Mouse (Mus musculus) hindbrain, embryonic 16.5 days (tissue): ENCODE measurements around the gene Phtf1. TPM values are rescaled to one million over a fixed set of nuclear protein-coding genes. Genes with fewer than 3 reads are reported as not detected.

Experiments used
- ATAC-seq: fragments of 200-750 bp; cut with Nextera tagmentation; 2 replicates; pipeline ENCODE4 v1.8.0; 2017; ENCODE audit warnings: moderate TSS enrichment, moderate library complexity
- H3K27ac ChIP-seq: fragments of 300-500 bp; sonication (generic); 2 replicates; pipeline ENCODE4 v1.5.1; 2014; ENCODE audit warnings: low read depth, mild to moderate bottlenecking, control low read depth, low read length, moderate library complexity
- H3K27me3 ChIP-seq: fragments of 300-500 bp; sonication (generic); replicated peaks from 2 replicates; pipeline ENCODE4 v1.6.1; 2014; ENCODE audit warnings: low read length; ENCODE audit not compliant: control insufficient read depth, insufficient read depth
- H3K36me3 ChIP-seq: fragments of 300-500 bp; sonication (generic); 2 replicates; pipeline ENCODE4 v1.6.1; 2014; ENCODE audit warnings: mild to moderate bottlenecking, low read length, moderate library complexity, mixed read lengths; ENCODE audit not compliant: control insufficient read depth, insufficient read depth
- H3K4me1 ChIP-seq: fragments of 300-500 bp; sonication (generic); 2 replicates; pipeline ENCODE4 v1.6.1; 2014; ENCODE audit warnings: low read depth, low read length; ENCODE audit not compliant: control insufficient read depth, insufficient read depth
- H3K4me2 ChIP-seq: fragments of 300-500 bp; sonication (generic); 2 replicates; pipeline ENCODE4 v1.6.1; 2014; ENCODE audit warnings: mild to moderate bottlenecking, low read length, control low read depth, moderate library complexity
- H3K4me3 ChIP-seq: fragments of 300-500 bp; sonication (generic); 2 replicates; pipeline ENCODE4 v1.5.1; 2014; ENCODE audit warnings: mild to moderate bottlenecking, low read length, control low read depth, moderate library complexity
- H3K9ac ChIP-seq: fragments of 300-500 bp; sonication (generic); 2 replicates; pipeline ENCODE4 v1.6.1; 2014; ENCODE audit warnings: low read depth, mild to moderate bottlenecking, control low read depth, low read length, moderate library complexity
- H3K9me3 ChIP-seq: fragments of 300-500 bp; sonication (generic); 2 replicates; pipeline ENCODE4 v1.6.1; 2014; ENCODE audit warnings: mild to moderate bottlenecking, low read length, moderate library complexity; ENCODE audit not compliant: control insufficient read depth
- WGBS: fragments of 180-500 bp; shearing (Covaris S2); extraction: QIAGEN DNeasy Blood & Tissue Kit; methylation state at CpG from one replicate; pipeline ENCODE4 v1.1.7; 2014; 5-methylcytosine and 5-hydroxymethylcytosine counted together
- polyA plus RNA-seq: library from polyadenylated mRNA; unstranded; fragments of >200 nt; fragmentation: Nextera tagmentation; extraction: Ambion mirVana; gene quantifications from 2 replicates; pipeline ENCODE4 v1.2.1, GENCODE M21; 2015

Gene Phtf1
- polyA plus RNA-seq = 19.4 and 22.3 TPM in 2 replicates

DNA sequence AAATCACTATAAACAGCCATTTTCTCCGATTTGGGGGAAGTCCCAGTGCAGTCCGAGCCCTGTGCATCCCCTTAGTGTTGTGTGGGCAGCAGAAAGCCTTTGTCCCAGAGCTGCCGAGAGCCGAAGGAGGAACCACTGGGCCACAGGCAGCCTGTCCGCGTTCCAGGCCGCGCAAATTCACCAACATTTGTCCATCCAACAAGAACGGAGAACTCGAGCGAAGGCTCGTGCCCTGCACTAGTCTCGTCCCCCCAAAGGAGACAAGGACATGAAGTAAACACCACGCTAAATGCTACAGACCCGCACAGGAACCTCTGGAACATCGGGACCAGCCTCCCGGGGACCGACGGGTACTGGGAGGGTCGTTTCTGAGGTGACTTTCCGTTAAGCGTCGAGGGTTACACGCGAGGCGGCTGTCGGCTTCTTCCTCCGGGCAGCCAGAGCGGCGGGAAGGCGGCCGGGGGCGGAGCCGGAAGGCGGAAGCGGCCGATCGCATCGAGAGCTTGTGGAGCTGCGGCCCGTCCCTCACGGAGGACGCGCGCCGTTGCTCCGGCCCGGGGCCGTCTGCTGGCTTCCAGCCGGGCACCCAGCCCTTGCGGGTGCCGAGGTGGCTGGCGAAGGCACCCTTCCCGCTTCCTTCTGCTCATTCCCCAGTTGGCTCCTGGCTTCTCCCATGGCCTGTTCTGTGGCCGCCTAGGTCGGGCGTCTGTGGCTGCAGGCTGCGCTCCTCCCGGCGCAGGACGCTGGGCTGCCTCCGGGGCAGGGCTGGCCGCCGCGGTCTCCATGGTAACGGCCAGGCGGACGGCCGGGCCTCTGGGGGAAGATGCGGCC, at the start of gene Phtf1:
Gene Phtf1 (plus strand): TSS at position 250 of the 831 bp plus-strand sequence.
- Histone ChIP-seq H3K36me3 (peaks cover 2% of the 10 kb centered on the region; the same call in 1 of the 2 replicates), H3K4me2 (peak within 1 kb of the TSS; percentile 86), H3K4me3 (peak within 1 kb of the TSS; percentile 95), H3K9ac (peak within 1 kb of the TSS; percentile 100), H3K9me3 (no peaks in the 10 kb centered on the region), H3K27ac (peak within 1 kb of the TSS; percentile 99), H3K27me3 (no peaks in the 10 kb centered on the region), H3K4me1 (peaks cover 12% of the 10 kb centered on the region)
- under 1% methylated on average over 57 of the region's 70 CpGs for WGBS
- ATAC-seq = peak; percentile 97

DNA sequence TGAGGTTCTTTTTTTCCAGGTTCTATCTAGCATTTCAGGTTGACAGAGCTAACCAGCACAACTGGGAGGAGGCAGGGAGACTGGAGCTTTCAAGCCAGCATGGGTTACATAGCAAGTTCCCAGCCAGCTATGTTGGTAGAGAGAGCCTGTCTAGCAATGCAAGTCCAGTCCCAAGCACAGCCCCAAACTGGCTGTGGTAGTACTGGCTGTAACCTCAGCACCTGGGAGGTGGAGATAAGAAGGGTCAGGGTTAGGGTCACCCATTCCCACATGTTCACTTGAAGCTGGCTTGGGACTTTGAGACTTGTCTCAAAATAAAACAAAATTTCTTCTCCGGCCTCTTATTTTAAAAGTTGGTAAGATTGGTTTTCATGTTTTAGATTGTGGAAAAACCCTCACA, 47.8 kb upstream of the Phtf1 start:
- no peak overlapping the region for H3K27ac ChIP-seq
- H3K4me2 ChIP-seq = no peak overlapping the region
- H3K4me1 ChIP-seq = peaks cover 11% of the 10 kb centered on the region
- no peak for ATAC-seq
- no peaks in the 10 kb centered on the region for H3K36me3 ChIP-seq
- no peaks in the 10 kb centered on the region for H3K27me3 ChIP-seq
- H3K9me3 ChIP-seq = no peaks in the 10 kb centered on the region
- no peak overlapping the region for H3K9ac ChIP-seq
- H3K4me3 ChIP-seq = no peak overlapping the region
- WGBS = 94% methylated on average over 1 of the region's 1 CpGs

GRCm38 (mm10) chr3:103925302-103925701, 42.6 kb upstream of the Phtf1 start:
- no peak overlapping the region for H3K27ac ChIP-seq
- ATAC-seq = no peak

DNA sequence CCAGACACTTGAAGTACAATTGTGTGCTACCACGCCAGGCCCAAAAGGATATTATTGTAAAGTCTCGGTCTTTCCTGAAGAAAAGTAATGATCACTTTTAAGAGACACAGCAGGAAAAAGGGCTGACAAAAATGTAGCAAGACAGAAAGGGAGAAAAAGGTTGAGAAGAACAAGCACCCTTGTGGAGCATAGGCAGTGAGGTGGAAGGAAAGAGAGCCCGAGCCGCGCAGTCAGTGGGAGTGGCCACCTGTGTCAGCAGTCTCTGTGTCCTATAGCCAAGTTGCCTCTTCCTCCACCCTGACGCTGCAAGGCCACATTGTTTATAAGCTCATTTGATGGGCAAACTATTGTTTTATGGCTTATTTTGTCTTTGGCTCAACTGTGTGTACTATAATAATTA, 40.4 kb upstream of the Phtf1 start:
- Histone ChIP-seq H3K4me2 (0 out of 2 replicates have a peak overlapping the region, but pooled peaks have one; percentile 1), H3K27ac (no peak overlapping the region), H3K9ac (no peak overlapping the region), H3K4me3 (no peak overlapping the region), H3K9me3 (no peaks in the 10 kb centered on the region), H3K27me3 (no peaks in the 10 kb centered on the region), H3K4me1 (peaks cover 6% of the 10 kb centered on the region), H3K36me3 (no peaks in the 10 kb centered on the region)
- 0 out of 2 replicates have a peak, but pooled peaks have one; percentile 58 for ATAC-seq
- 35% methylated on average over 6 of the region's 6 CpGs for WGBS

More at GRCm38 (mm10) chr3:103925302-103925701, 42.6 kb upstream of the Phtf1 start:
- Histone ChIP-seq H3K4me2 (no peak overlapping the region), H3K4me3 (no peak overlapping the region), H3K27me3 (no peaks in the 10 kb centered on the region), H3K9ac (no peak overlapping the region), H3K9me3 (no peaks in the 10 kb centered on the region), H3K36me3 (no peaks in the 10 kb centered on the region), H3K4me1 (peaks cover 6% of the 10 kb centered on the region)
- WGBS = 72% methylated on average over 3 of the region's 3 CpGs

GRCm38 (mm10) chr3:103944794-103945562, 22.9 kb upstream of the Phtf1 start:
- no peak overlapping the region for H3K4me3 ChIP-seq
- 51% methylated on average over 1 of the region's 1 CpGs for WGBS
- no peaks in the 10 kb centered on the region for H3K36me3 ChIP-seq
- H3K4me2 ChIP-seq = no peak overlapping the region
- peak; percentile 76 for ATAC-seq
- H3K27ac ChIP-seq = peak overlapping the region; percentile 16; the same call in 1 of the 2 replicates
- 0 out of 2 replicates have a peak, but pooled peaks cover 2% of the 10 kb centered on the region for H3K4me1 ChIP-seq
- no peaks in the 10 kb centered on the region for H3K27me3 ChIP-seq
- H3K9ac ChIP-seq = no peak overlapping the region
- no peaks in the 10 kb centered on the region for H3K9me3 ChIP-seq

GRCm38 (mm10) chr3:103948666-103949065, 19.2 kb upstream of the Phtf1 start:
- Histone ChIP-seq H3K4me2 (no peak overlapping the region), H3K27me3 (no peaks in the 10 kb centered on the region), H3K36me3 (no peaks in the 10 kb centered on the region), H3K9ac (no peak overlapping the region), H3K9me3 (no peaks in the 10 kb centered on the region), H3K4me3 (no peak overlapping the region), H3K27ac (no peak overlapping the region), H3K4me1 (peaks cover 2% of the 10 kb centered on the region; the same call in 1 of the 2 replicates)
- ATAC-seq = no peak
- 91% methylated on average over 7 of the region's 7 CpGs for WGBS

- H3K36me3 ChIP-seq = peaks cover 6% of the 10 kb centered on the region
- H3K27me3 ChIP-seq = no peaks in the 10 kb centered on the region
- WGBS = 93% methylated on average over 3 of the region's 3 CpGs
- H3K9me3 ChIP-seq = no peaks in the 10 kb centered on the region
- H3K4me1 ChIP-seq = no peaks in the 10 kb centered on the region
- H3K4me3 ChIP-seq = no peak overlapping the region
- no peak overlapping the region for H3K27ac ChIP-seq
- ATAC-seq = no peak
- H3K9ac ChIP-seq = no peak overlapping the region
- H3K4me2 ChIP-seq = no peak overlapping the region
Observed at GRCm38 (mm10) chr3:103960622-103961021, 7.3 kb upstream of the Phtf1 start.

- ATAC-seq = no peak
- H3K9me3 ChIP-seq = no peaks in the 10 kb centered on the region
- H3K4me2 ChIP-seq = peak overlapping the region; percentile 86
- H3K27me3 ChIP-seq = no peaks in the 10 kb centered on the region
- peaks cover 2% of the 10 kb centered on the region; the same call in 1 of the 2 replicates for H3K36me3 ChIP-seq
- no peak overlapping the region; the same call in 1 of the 2 replicates for H3K27ac ChIP-seq
- peak overlapping the region; percentile 95 for H3K4me3 ChIP-seq
- peak overlapping the region; percentile 100 for H3K9ac ChIP-seq
- H3K4me1 ChIP-seq = peaks cover 12% of the 10 kb centered on the region
- 10% methylated on average over 2 of the region's 2 CpGs for WGBS
Observed at GRCm38 (mm10) chr3:103967231-103967630, 679 bp upstream of the Phtf1 start.

GRCm38 (mm10) chr3:103968701-103969100, 791 bp downstream of the Phtf1 start:
- Histone ChIP-seq H3K9ac (peak overlapping the region; percentile 100), H3K4me2 (peak overlapping the region; percentile 86), H3K4me1 (peaks cover 12% of the 10 kb centered on the region), H3K27me3 (no peaks in the 10 kb centered on the region), H3K9me3 (no peaks in the 10 kb centered on the region), H3K4me3 (peak overlapping the region; percentile 95), H3K36me3 (peaks cover 2% of the 10 kb centered on the region; the same call in 1 of the 2 replicates), H3K27ac (peak overlapping the region; percentile 99)
- 0% methylated on average over 11 of the region's 24 CpGs for WGBS
- ATAC-seq = peak; percentile 86
